Mouse (Mus musculus): ENCODE results near the gene 2900026A02Rik.

- TF ChIP-seq CTCF (IDR thresholded peaks at IDR 0.05; ENCODE audit: borderline replicate concordance, insufficient read depth, low read length) (peak; percentile 63; the same call in 1 of the 2 replicates), POLR2A (IDR thresholded peaks at IDR 0.05; ENCODE audit: low read depth, low read length) (peak; percentile 50)
These were observed 41.0 kb downstream of the 2900026A02Rik start for GRCm38 (mm10) chr5:113179843-113180682.
